Mouse (Mus musculus) midbrain, embryonic 14.5 days (tissue): ENCODE results near the gene Nabp1. TPM values are rescaled to one million over a fixed set of nuclear protein-coding genes. Genes with fewer than 3 reads are reported as not detected.

ENCODE experiments used
- polyA plus RNA-seq: library from polyadenylated mRNA; unstranded; fragments of >200 nt; fragmentation: Nextera tagmentation; extraction: Ambion mirVana; gene quantifications from 2 replicates; pipeline ENCODE4 v1.2.1, GENCODE M21; 2014

Nabp1 gene
- polyA plus RNA-seq, 1 experiment from 2014 or later: 11.3 TPM

Other genes starting within 250 kb of the Nabp1 start
- 1.1 and 4.6 TPM in 2 replicates for gene Cavin2, start 189.3 kb downstream of the Nabp1 start, polyA plus RNA-seq